Mouse (Mus musculus) cortical plate, adult 2 months (tissue): ENCODE data around the gene Gm3417.

Experiments used
- CTCF ChIP-seq: fragments of 200-500 bp; IDR thresholded peaks from 2 replicates; pipeline ENCODE4 v1.5.1; 2011; ENCODE audit warnings: mild to moderate bottlenecking, control low read depth, low read length; ENCODE audit not compliant: insufficient read depth; ENCODE audit errors: extremely low read depth
- POLR2A ChIP-seq: fragments of 200-500 bp; IDR thresholded peaks from 2 replicates; pipeline ENCODE4 v1.6.1; 2011; ENCODE audit warnings: mild to moderate bottlenecking, low read length, control low read depth; ENCODE audit not compliant: insufficient read depth; ENCODE audit errors: extremely low read depth

DNA sequence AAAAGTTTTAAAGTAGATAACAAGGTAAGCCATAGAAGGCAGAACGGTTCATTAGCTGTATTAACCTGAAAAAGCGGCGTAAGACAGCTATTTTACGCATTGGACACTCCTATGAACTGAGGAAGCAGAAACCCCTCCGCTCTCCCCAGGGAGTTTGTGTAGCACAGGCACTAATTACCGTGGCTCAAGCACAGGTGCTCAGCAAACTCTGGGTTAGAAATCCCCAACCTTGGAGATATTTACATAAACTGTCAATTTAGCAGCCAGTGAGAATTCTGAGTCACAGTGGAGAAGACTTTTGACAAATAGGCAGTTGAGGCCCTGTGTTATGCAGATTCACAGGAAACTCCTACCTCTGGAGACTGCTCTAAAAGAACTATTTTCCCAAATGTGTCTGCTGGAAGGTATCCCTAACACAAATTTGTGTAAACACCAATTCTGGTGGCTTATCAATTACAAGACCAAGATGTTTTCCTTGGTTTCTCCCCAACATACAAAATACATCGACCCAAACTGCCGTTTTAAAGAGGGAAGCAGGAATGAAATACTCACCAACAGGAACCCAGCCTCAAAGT is 50.9 kb downstream of the Gm3417 start:
- TF ChIP-seq CTCF (no peak), POLR2A (no peak)
